Mouse (Mus musculus) liver, embryonic 14.5 days (tissue): Measurements from ENCODE around the gene Larp1.

ENCODE experiments used
- CTCF ChIP-seq: IDR thresholded peaks from 2 replicates; pipeline ENCODE4 v1.5.1; 2016; ENCODE audit warnings: antibody characterized with exemption, low read depth, control low read depth
- EP300 ChIP-seq: IDR thresholded peaks from 2 replicates; pipeline ENCODE4 v1.6.1; 2016; ENCODE audit warnings: antibody characterized with exemption, low read depth

- TF ChIP-seq CTCF (no peak), EP300 (no peak)
These were observed 56.2 kb downstream of the Larp1 start for GRCm38 (mm10) chr11:58065025-58065424.
